Mouse (Mus musculus) midbrain, embryonic 12.5 days (tissue): Measurements from ENCODE around the gene Rlbp1. TPM values are rescaled to one million over a fixed set of nuclear protein-coding genes. Genes with fewer than 3 reads are reported as not detected.
A peak's percentile ranks its signal among the peaks of the same experiment; 100 is the strongest.

ENCODE experiments used
- ATAC-seq: fragments of 200-750 bp; cut with Nextera tagmentation; 2 replicates; pipeline ENCODE4 v1.8.0; 2017; ENCODE audit warnings: low read depth, moderate TSS enrichment, moderate library complexity; ENCODE audit not compliant: low FRiP score
- H3K27ac ChIP-seq: fragments of 300-500 bp; sonication (generic); replicated peaks from 2 replicates; pipeline ENCODE4 v1.5.1; 2016; ENCODE audit warnings: mild to moderate bottlenecking
- H3K27me3 ChIP-seq: fragments of 300-500 bp; sonication (generic); 2 replicates; pipeline ENCODE4 v1.6.1; 2016; ENCODE audit warnings: mild to moderate bottlenecking
- H3K36me3 ChIP-seq: fragments of 300-500 bp; sonication (generic); 2 replicates; pipeline ENCODE4 v1.6.1; 2016
- H3K4me1 ChIP-seq: fragments of 300-500 bp; sonication (generic); 2 replicates; pipeline ENCODE4 v1.6.1; 2016
- H3K4me2 ChIP-seq: fragments of 300-500 bp; sonication (generic); replicated peaks from 2 replicates; pipeline ENCODE4 v1.6.1; 2016; ENCODE audit warnings: mild to moderate bottlenecking, moderate library complexity
- H3K4me3 ChIP-seq: fragments of 300-500 bp; sonication (generic); 2 replicates; pipeline ENCODE4 v1.5.1; 2016; ENCODE audit warnings: mild to moderate bottlenecking
- H3K9ac ChIP-seq: fragments of 300-500 bp; sonication (generic); replicated peaks from 2 replicates; pipeline ENCODE4 v1.6.1; 2016; ENCODE audit warnings: mild to moderate bottlenecking, moderate library complexity
- H3K9me3 ChIP-seq: fragments of 300-500 bp; sonication (generic); 2 replicates; pipeline ENCODE4 v1.6.1; 2016; ENCODE audit warnings: mild to moderate bottlenecking
- WGBS: fragments of 180-500 bp; shearing (Covaris S2); methylation state at CpG from one replicate; pipeline ENCODE4 v1.1.7; 2016; 5-methylcytosine and 5-hydroxymethylcytosine counted together
- polyA plus RNA-seq: library from polyadenylated mRNA; unstranded; fragments of >200 nt; fragmentation: Nextera tagmentation; extraction: Ambion mirVana; gene quantifications from 2 replicates; pipeline ENCODE4 v1.2.1, GENCODE M21; 2016

Rlbp1 gene
- 0.98 and 2.2 TPM in 2 replicates for polyA plus RNA-seq

DNA sequence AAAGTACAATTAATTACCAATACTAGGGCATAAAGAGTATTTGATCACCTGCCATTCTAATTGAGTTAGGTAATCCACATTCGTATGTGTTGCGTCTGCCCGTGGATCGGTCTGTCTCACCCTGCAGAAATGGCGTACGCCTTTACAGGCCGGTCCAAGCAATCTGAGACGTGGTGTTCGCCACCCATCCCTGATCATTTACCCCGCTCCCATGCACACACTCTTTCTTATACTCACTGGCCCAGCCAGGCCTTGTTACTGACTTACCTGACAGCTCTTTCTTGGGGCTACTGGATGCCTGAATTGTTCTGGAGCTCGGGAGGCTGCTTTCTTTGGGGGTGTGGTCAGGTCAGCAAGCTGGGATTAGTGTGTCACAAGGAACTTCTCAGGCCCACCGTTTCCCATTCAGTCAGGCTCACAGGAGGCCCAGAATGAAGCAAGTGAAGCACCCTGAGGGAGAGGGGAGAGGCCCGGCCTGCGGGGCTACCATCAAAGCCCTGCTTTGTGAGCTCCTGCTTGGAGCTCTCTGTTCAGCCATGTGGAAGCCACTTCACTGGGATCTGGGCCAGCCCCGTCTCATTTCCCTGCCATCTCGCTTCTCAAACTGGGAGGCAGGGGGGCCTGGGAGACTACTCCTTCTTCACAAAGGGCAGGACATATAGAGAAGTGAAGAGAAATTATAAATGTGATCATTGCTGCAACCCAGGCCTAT lies at the start of gene Rlbp1:
Gene Rlbp1, minus strand, starts transcription at position 627 of the 712 bp plus-strand sequence.
- Histone ChIP-seq H3K9me3 (no peaks in the 10 kb centered on the region), H3K4me1 (peaks cover 18% of the 10 kb centered on the region), H3K36me3 (no peaks in the 10 kb centered on the region), H3K4me3 (no peak within 1 kb of the TSS), H3K9ac (no peak within 1 kb of the TSS), H3K27ac (no peak within 1 kb of the TSS), H3K4me2 (no peak within 1 kb of the TSS), H3K27me3 (no peaks in the 10 kb centered on the region)
- 53% methylated on average over 16 of the region's 16 CpGs for WGBS
- 0 out of 2 replicates have a peak, but pooled peaks have one; percentile 49 for ATAC-seq

GRCm38 (mm10) chr7:79428243-79428642 lies 41.4 kb upstream of the Rlbp1 start:
- H3K4me2 ChIP-seq = no peak overlapping the region
- no peaks in the 10 kb centered on the region for H3K9me3 ChIP-seq
- H3K36me3 ChIP-seq = no peaks in the 10 kb centered on the region
- no peak overlapping the region for H3K27ac ChIP-seq
- WGBS = 55% methylated on average over 5 of the region's 5 CpGs
- H3K9ac ChIP-seq = no peak overlapping the region
- ATAC-seq = no peak
- no peaks in the 10 kb centered on the region for H3K27me3 ChIP-seq
- no peak overlapping the region for H3K4me3 ChIP-seq
- no peaks in the 10 kb centered on the region for H3K4me1 ChIP-seq

DNA sequence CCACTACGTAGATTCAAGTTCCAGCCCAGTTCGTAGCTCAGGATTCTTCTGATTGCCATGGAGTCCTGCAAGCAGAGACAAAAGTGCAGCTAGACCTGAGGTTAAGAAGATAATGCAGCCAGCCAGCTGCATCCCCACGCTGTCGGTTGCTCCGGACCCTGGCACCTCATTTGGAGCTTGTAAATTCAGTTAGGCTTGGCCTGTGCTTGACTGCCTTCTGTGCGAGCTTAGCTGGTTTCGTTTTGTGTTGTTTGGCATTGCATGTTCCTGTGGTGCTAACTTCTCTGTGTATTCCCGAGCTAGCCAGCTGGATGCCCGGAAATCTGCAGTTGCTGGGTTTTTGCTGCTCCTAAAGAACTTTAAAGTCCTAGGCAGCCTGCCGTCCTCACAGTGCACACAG lies 39.0 kb upstream of the Rlbp1 start:
- 61% methylated on average over 10 of the region's 10 CpGs for whole genome bisulfite sequencing
- no peaks in the 10 kb centered on the region for H3K9me3 ChIP-seq
- H3K4me2 ChIP-seq = no peak overlapping the region
- H3K36me3 ChIP-seq = no peaks in the 10 kb centered on the region
- no peaks in the 10 kb centered on the region for H3K27me3 ChIP-seq
- H3K4me3 ChIP-seq = no peak overlapping the region
- no peaks in the 10 kb centered on the region for H3K4me1 ChIP-seq
- no peak for ATAC-seq
- no peak overlapping the region for H3K27ac ChIP-seq
- no peak overlapping the region for H3K9ac ChIP-seq

DNA sequence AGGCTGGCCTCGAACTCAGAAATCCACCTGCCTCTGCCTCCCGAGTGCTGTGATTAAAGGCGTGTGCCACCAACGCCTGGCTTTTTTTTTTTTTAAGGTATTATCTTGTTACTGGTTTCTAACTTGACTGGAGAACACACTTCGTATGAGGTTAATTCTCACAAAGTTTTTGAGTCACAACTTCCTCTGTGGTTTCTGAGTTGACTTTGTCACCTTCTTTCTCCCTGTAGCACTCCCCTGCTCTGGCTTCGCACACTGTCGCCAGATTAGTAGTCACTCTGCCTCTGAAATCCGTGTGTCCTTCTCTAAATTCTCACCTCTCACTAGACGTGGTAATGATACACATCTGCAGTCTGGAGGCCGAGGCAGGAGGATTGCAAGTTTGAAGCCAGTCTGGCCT lies 36.0 kb upstream of the Rlbp1 start:
- no peak overlapping the region for H3K9ac ChIP-seq
- no peak for ATAC-seq

DNA sequence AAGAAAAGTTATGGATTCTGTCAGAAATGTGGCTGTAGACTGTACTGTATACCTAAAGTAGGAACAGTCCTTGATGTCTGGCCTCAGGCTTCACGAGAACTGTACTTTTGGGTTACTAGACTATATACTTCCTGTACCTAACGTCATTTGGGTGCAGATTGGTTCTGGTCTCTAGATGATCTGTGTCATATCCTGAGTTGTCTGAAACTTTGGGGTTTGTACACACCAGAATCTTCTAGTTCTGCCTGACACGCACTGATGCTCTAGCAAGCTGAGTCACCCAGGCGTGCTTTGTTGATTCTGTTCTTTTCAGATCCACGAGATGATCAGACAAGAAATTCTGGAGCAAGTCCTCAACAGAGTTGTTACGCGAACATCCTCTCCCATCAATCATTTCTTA lies 33.1 kb upstream of the Rlbp1 start:
- no peaks in the 10 kb centered on the region for H3K27me3 ChIP-seq
- 93% methylated on average over 7 of the region's 7 CpGs for WGBS
- H3K4me3 ChIP-seq = no peak overlapping the region
- H3K27ac ChIP-seq = no peak overlapping the region
- H3K4me1 ChIP-seq = no peaks in the 10 kb centered on the region
- no peak for ATAC-seq
- no peak overlapping the region for H3K4me2 ChIP-seq
- no peaks in the 10 kb centered on the region for H3K9me3 ChIP-seq
- H3K9ac ChIP-seq = no peak overlapping the region
- 0 out of 2 replicates have a peak, but pooled peaks cover 5% of the 10 kb centered on the region for H3K36me3 ChIP-seq

More for the DNA sequence above, 36.0 kb upstream of the Rlbp1 start:
- Histone ChIP-seq H3K4me2 (no peak overlapping the region), H3K4me3 (no peak overlapping the region), H3K36me3 (0 out of 2 replicates have a peak, but pooled peaks cover 5% of the 10 kb centered on the region), H3K27ac (no peak overlapping the region), H3K27me3 (no peaks in the 10 kb centered on the region), H3K4me1 (no peaks in the 10 kb centered on the region), H3K9me3 (no peaks in the 10 kb centered on the region)
- 93% methylated on average over 10 of the region's 10 CpGs for WGBS

- no peak for ATAC-seq
- WGBS = 90% methylated on average over 18 of the region's 18 CpGs
Measured at GRCm38 (mm10) chr7:79414449-79415375, 27.9 kb upstream of the Rlbp1 start.

GRCm38 (mm10) chr7:79400296-79400695 lies 13.4 kb upstream of the Rlbp1 start:
- Histone ChIP-seq H3K27ac (no peak overlapping the region), H3K36me3 (no peaks in the 10 kb centered on the region), H3K9me3 (no peaks in the 10 kb centered on the region), H3K4me1 (no peaks in the 10 kb centered on the region), H3K9ac (no peak overlapping the region), H3K4me2 (no peak overlapping the region), H3K4me3 (no peak overlapping the region), H3K27me3 (no peaks in the 10 kb centered on the region)
- 81% methylated on average over 3 of the region's 3 CpGs for WGBS
- ATAC-seq = no peak

More at GRCm38 (mm10) chr7:79414449-79415375, 27.9 kb upstream of the Rlbp1 start:
- no peak overlapping the region for H3K4me2 ChIP-seq
- H3K4me1 ChIP-seq = no peaks in the 10 kb centered on the region
- 0 out of 2 replicates have a peak, but pooled peaks cover 6% of the 10 kb centered on the region for H3K36me3 ChIP-seq
- no peak overlapping the region for H3K9ac ChIP-seq
- H3K27ac ChIP-seq = no peak overlapping the region
- H3K4me3 ChIP-seq = no peak overlapping the region
- H3K9me3 ChIP-seq = no peaks in the 10 kb centered on the region
- no peaks in the 10 kb centered on the region for H3K27me3 ChIP-seq

GRCm38 (mm10) chr7:79398971-79399370 lies 12.1 kb upstream of the Rlbp1 start:
- H3K4me3 ChIP-seq = no peak overlapping the region
- ATAC-seq = no peak
- no peak overlapping the region for H3K9ac ChIP-seq
- H3K27ac ChIP-seq = no peak overlapping the region
- H3K4me1 ChIP-seq = 0 out of 2 replicates have a peak, but pooled peaks cover 2% of the 10 kb centered on the region
- 69% methylated on average over 12 of the region's 12 CpGs for WGBS
- no peaks in the 10 kb centered on the region for H3K36me3 ChIP-seq
- H3K9me3 ChIP-seq = no peaks in the 10 kb centered on the region
- H3K27me3 ChIP-seq = no peaks in the 10 kb centered on the region
- H3K4me2 ChIP-seq = no peak overlapping the region

DNA sequence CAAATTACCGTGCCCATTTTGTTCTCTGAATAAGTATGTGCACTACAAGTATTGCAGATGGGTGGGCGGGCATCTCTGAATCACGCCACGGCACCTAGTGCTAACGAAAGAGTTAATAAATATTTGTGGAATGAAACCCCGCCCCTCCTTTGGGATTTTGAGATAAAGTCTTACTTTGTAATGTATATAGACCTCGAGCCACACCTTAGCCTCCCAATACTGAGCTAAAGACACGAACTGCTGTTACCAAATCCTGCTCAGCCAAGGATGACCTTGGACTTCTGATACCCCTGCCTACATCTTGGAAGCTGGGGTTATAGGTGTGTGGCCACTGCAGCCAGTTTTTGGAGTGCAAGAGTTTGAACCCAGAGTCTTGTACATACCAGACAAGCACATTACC lies 11.6 kb upstream of the Rlbp1 start:
- H3K4me1 ChIP-seq = 0 out of 2 replicates have a peak, but pooled peaks cover 2% of the 10 kb centered on the region
- WGBS = 91% methylated on average over 8 of the region's 8 CpGs

GRCm38 (mm10) chr7:79397446-79397963 lies 10.7 kb upstream of the Rlbp1 start:
- H3K27me3 ChIP-seq = no peaks in the 10 kb centered on the region
- H3K4me2 ChIP-seq = no peak overlapping the region
- no peak for ATAC-seq
- no peaks in the 10 kb centered on the region for H3K9me3 ChIP-seq
- 86% methylated on average over 10 of the region's 10 CpGs for WGBS
- no peaks in the 10 kb centered on the region for H3K36me3 ChIP-seq
- peaks cover 9% of the 10 kb centered on the region for H3K4me1 ChIP-seq
- H3K27ac ChIP-seq = no peak overlapping the region
- H3K9ac ChIP-seq = no peak overlapping the region
- no peak overlapping the region for H3K4me3 ChIP-seq

More for the DNA sequence above, 11.6 kb upstream of the Rlbp1 start:
- Histone ChIP-seq H3K9me3 (no peaks in the 10 kb centered on the region), H3K36me3 (no peaks in the 10 kb centered on the region), H3K9ac (no peak overlapping the region), H3K4me2 (no peak overlapping the region), H3K27me3 (no peaks in the 10 kb centered on the region), H3K27ac (no peak overlapping the region), H3K4me3 (no peak overlapping the region)
- ATAC-seq = no peak

DNA sequence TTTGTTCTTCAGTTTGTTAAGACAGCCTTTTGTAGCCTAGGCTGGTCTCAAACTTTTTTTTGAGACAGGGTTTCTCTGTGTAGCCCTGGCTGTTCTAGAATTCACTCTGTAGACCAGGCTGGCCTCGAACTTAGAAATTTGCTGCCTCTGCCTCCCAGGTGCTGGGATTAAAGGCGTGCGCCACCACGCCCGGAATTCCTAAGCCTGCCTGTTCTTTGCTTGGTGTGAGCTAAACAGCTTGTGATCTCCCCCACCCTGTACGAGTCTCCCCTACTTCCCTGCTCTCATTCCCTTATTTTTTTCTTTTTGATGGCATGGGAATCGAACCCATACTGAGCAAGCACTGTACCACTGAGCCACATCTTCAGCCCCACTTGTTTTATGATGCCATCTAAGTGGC lies 8.3 kb upstream of the Rlbp1 start:
- Histone ChIP-seq H3K9ac (no peak overlapping the region), H3K9me3 (no peaks in the 10 kb centered on the region), H3K27me3 (no peaks in the 10 kb centered on the region), H3K36me3 (no peaks in the 10 kb centered on the region), H3K4me2 (no peak overlapping the region), H3K4me3 (no peak overlapping the region), H3K27ac (no peak overlapping the region), H3K4me1 (peaks cover 15% of the 10 kb centered on the region)
- WGBS = 85% methylated on average over 7 of the region's 7 CpGs
- no peak for ATAC-seq

- Histone ChIP-seq H3K27me3 (no peaks in the 10 kb centered on the region), H3K36me3 (no peaks in the 10 kb centered on the region), H3K27ac (no peak overlapping the region), H3K9ac (no peak overlapping the region), H3K4me3 (no peak overlapping the region), H3K4me1 (peaks cover 15% of the 10 kb centered on the region), H3K9me3 (no peaks in the 10 kb centered on the region), H3K4me2 (no peak overlapping the region)
- ATAC-seq = no peak
- 73% methylated on average over 7 of the region's 7 CpGs for WGBS
Measured at GRCm38 (mm10) chr7:79394666-79395065, 7.8 kb upstream of the Rlbp1 start.
